Mouse (Mus musculus) gastrocnemius, adult 8-10 months (tissue): Measurements from ENCODE around the gene Adam22. TPM values are rescaled to one million over a fixed set of nuclear protein-coding genes. Genes with fewer than 3 reads are reported as not detected.
A peak's percentile ranks its signal among the peaks of the same experiment; 100 is the strongest.

Experiments used
- DNase-seq, 2 experiments: peaks; one replicate each; pipeline ENCODE4 v3.0.0; 2022; ENCODE audit warnings: low spot score in 2 of 2
- total RNA-seq, 4 experiments: library from RNA; stranded (reverse); gene quantifications; 2 replicates each; pipeline ENCODE4 v1.2.4; 2022

Gene Adam22
- total RNA-seq, result 1 to 10 TPM; 1.5 to 2.9 (median 2.0) TPM

- DNase-seq, result peak; percentile 45 to 67
Observed at GRCm38 (mm10) chr5:8367614-8368327, at the start of gene Adam22. Adam22 (minus strand) TSS chr5:8368160.

GRCm38 (mm10) chr5:8417443-8417842, 49.5 kb upstream of the Adam22 start:
- no peak for DNase-seq

GRCm38 (mm10) chr5:8416683-8417413, 48.9 kb upstream of the Adam22 start:
- no peak for DNase-seq

- DNase-seq, result no peak
Observed at GRCm38 (mm10) chr5:8408746-8409145, 40.8 kb upstream of the Adam22 start.

- DNase-seq, result no peak
Observed at GRCm38 (mm10) chr5:8397587-8398249, 29.8 kb upstream of the Adam22 start.

- no peak for DNase-seq
Observed at GRCm38 (mm10) chr5:8393891-8394583, 26.1 kb upstream of the Adam22 start.

- DNase-seq, result no peak
Observed at GRCm38 (mm10) chr5:8374297-8374906, 6.4 kb upstream of the Adam22 start.

GRCm38 (mm10) chr5:8373415-8373814, 5.5 kb upstream of the Adam22 start:
- DNase-seq, result no peak

- no peak for DNase-seq
Observed at GRCm38 (mm10) chr5:8368781-8369180, 821 bp upstream of the Adam22 start.

GRCm38 (mm10) chr5:8368328-8368692, 350 bp upstream of the Adam22 start:
- DNase-seq, result no peak

- DNase-seq, result no peak
Observed at GRCm38 (mm10) chr5:8366771-8367613, 968 bp downstream of the Adam22 start.

GRCm38 (mm10) chr5:8362361-8362760, 5.6 kb downstream of the Adam22 start:
- no peak for DNase-seq

GRCm38 (mm10) chr5:8357677-8358076, 10.3 kb downstream of the Adam22 start:
- DNase-seq, result no peak

- no peak for DNase-seq
Observed at GRCm38 (mm10) chr5:8356885-8357651, 10.9 kb downstream of the Adam22 start.

- no peak for DNase-seq
Observed at GRCm38 (mm10) chr5:8356326-8356725, 11.6 kb downstream of the Adam22 start.

- DNase-seq, result no peak
Observed at GRCm38 (mm10) chr5:8349557-8349956, 18.4 kb downstream of the Adam22 start.

- no peak for DNase-seq
Observed at GRCm38 (mm10) chr5:8346329-8346728, 21.6 kb downstream of the Adam22 start.

- no peak for DNase-seq
Observed at GRCm38 (mm10) chr5:8343296-8343695, 24.7 kb downstream of the Adam22 start.

- no peak for DNase-seq
Observed at GRCm38 (mm10) chr5:8341676-8342075, 26.3 kb downstream of the Adam22 start.
